Mouse (Mus musculus) layer of hippocampus, adult 2 months (tissue): ENCODE measurements at regions not wholly inside any gene's neighbourhood (a gene's known extent, or its start where the extent isn't known, plus 50 kb on each side); places are given as distances from the start of the nearest gene placed in this dataset.
A peak's percentile ranks its signal among the peaks of the same experiment; 100 is the strongest.

Experiments
- DNase-seq, 2 experiments: peaks; one replicate each; pipeline ENCODE4 v3.0.0; 2022; ENCODE audit warnings: low spot score in 2 of 2
- H3K27ac ChIP-seq: fragments of 200-600 bp; 2 replicates; pipeline ENCODE4 v1.8.1; 2022
- H3K4me3 ChIP-seq: fragments of 200-600 bp; 2 replicates; pipeline ENCODE4 v1.8.1; 2022; ENCODE audit warnings: mild to moderate bottlenecking
- CTCF ChIP-seq: fragments of 200-600 bp; conservative IDR thresholded peaks from 2 replicates; pipeline ENCODE4 v1.8.1; 2022; ENCODE audit warnings: antibody characterized with exemption, mild to moderate bottlenecking, moderate library complexity

GRCm38 (mm10) chr8:26351643-26352540 is 232.6 kb downstream of the Gm45692 start:
- no peak for TF ChIP-seq CTCF
- peak overlapping the region; percentile 53 for H3K4me3 ChIP-seq
- peak in 1 of 2 experiments; percentile 12 for DNase-seq
- H3K27ac ChIP-seq = peak overlapping the region; percentile 43; the same call in 1 of the 2 replicates

GRCm38 (mm10) chr8:26352541-26353010 is 233.2 kb downstream of the Gm45692 start:
- Histone ChIP-seq H3K27ac (no peak overlapping the region), H3K4me3 (peak overlapping the region; percentile 53)
- DNase-seq = no peak

GRCm38 (mm10) chr8:26353476-26353875 is 234.1 kb downstream of the Gm45692 start:
- Histone ChIP-seq H3K4me3 (no peak overlapping the region), H3K27ac (0 out of 2 replicates have a peak overlapping the region, but pooled peaks have one; percentile 18)
- DNase-seq = no peak
- TF ChIP-seq CTCF = no peak

More at GRCm38 (mm10) chr8:26352541-26353010, 233.2 kb downstream of the Gm45692 start:
- no peak for TF ChIP-seq CTCF

- DNase-seq = no peak
- TF ChIP-seq CTCF = no peak
- no peak overlapping the region for H3K27ac ChIP-seq
- H3K4me3 ChIP-seq = no peak overlapping the region
Observed at GRCm38 (mm10) chr8:26354516-26354915, 235.2 kb downstream of the Gm45692 start.

GRCm38 (mm10) chr8:26356801-26357200 is 237.5 kb downstream of the Gm45692 start:
- H3K4me3 ChIP-seq = no peak overlapping the region
- DNase-seq = no peak
- H3K27ac ChIP-seq = no peak overlapping the region
- TF ChIP-seq CTCF = no peak

GRCm38 (mm10) chr8:26358711-26359136 is 239.4 kb downstream of the Gm45692 start:
- TF ChIP-seq CTCF = no peak
- H3K4me3 ChIP-seq = no peak overlapping the region
- no peak overlapping the region for H3K27ac ChIP-seq
- no peak for DNase-seq

- TF ChIP-seq CTCF = no peak
Observed at GRCm38 (mm10) chr8:26362366-26362765, 243.0 kb downstream of the Gm45692 start.

GRCm38 (mm10) chr8:26363616-26364015 is 244.3 kb downstream of the Gm45692 start:
- DNase-seq = no peak
- H3K4me3 ChIP-seq = no peak overlapping the region
- TF ChIP-seq CTCF = no peak
- no peak overlapping the region for H3K27ac ChIP-seq

More at GRCm38 (mm10) chr8:26362366-26362765, 243.0 kb downstream of the Gm45692 start:
- H3K4me3 ChIP-seq = no peak overlapping the region
- no peak for DNase-seq
- H3K27ac ChIP-seq = no peak overlapping the region

GRCm38 (mm10) chr8:26364637-26365036 is 245.3 kb downstream of the Gm45692 start:
- no peak for TF ChIP-seq CTCF
- no peak for DNase-seq
- H3K4me3 ChIP-seq = no peak overlapping the region
- no peak overlapping the region for H3K27ac ChIP-seq

GRCm38 (mm10) chr8:26380668-26381067 is 261.3 kb downstream of the Gm45692 start:
- DNase-seq = peak; percentile 56 to 84

GRCm38 (mm10) chr8:26382426-26382825 is 263.1 kb downstream of the Gm45692 start:
- no peak for DNase-seq
- Histone ChIP-seq H3K27ac (no peak overlapping the region), H3K4me3 (no peak overlapping the region)
- no peak for TF ChIP-seq CTCF

More at GRCm38 (mm10) chr8:26380668-26381067, 261.3 kb downstream of the Gm45692 start:
- TF ChIP-seq CTCF = peak; percentile 93
- H3K4me3 ChIP-seq = no peak overlapping the region
- no peak overlapping the region for H3K27ac ChIP-seq

- Histone ChIP-seq H3K27ac (no peak overlapping the region), H3K4me3 (no peak overlapping the region)
- no peak for DNase-seq
- TF ChIP-seq CTCF = no peak
Observed at GRCm38 (mm10) chr8:26383886-26384285, 264.6 kb downstream of the Gm45692 start.

- DNase-seq = no peak
- H3K4me3 ChIP-seq = no peak overlapping the region
- TF ChIP-seq CTCF = no peak
Observed at GRCm38 (mm10) chr8:26384305-26384993, 265.1 kb downstream of the Gm45692 start.

GRCm38 (mm10) chr8:26384994-26385345 is 265.6 kb downstream of the Gm45692 start:
- no peak overlapping the region for H3K4me3 ChIP-seq
- H3K27ac ChIP-seq = no peak overlapping the region
- DNase-seq = no peak
- TF ChIP-seq CTCF = no peak

More at GRCm38 (mm10) chr8:26384305-26384993, 265.1 kb downstream of the Gm45692 start:
- no peak overlapping the region for H3K27ac ChIP-seq
